In genomic region chr7:119023394-119023921, GRCm38 (mm10) we compare ENCODE assay signal across 8 mouse cellular contexts. TPM values are rescaled to one million over a fixed set of nuclear protein-coding genes. Genes with fewer than 3 reads are reported as not detected.
DNase-seq lines count a peak whose midpoint lies in the region; ATAC-seq lines count a peak whose summit lies in the region.

No protein-coding gene starts in this region.

- ATAC-seq in kidney, embryonic 15.5 days (replicated peaks; ENCODE audit: low FRiP score): peak; percentile 86
- no peak; the same call in 1 of the 2 replicates for ATAC-seq in limb, embryonic 11.5 days (ENCODE audit: insufficient number of reproducible peaks, low FRiP score, low TSS enrichment, low read depth)
- ATAC-seq in activated CD4-positive, CD25-positive, alpha-beta regulatory T cell, adult 4 months: no peak

- no peaks in the 10 kb centered on the region for H3K27me3 ChIP-seq in kidney, embryonic 15.5 days
- no peaks in the 10 kb centered on the region for H3K27me3 ChIP-seq in limb, embryonic 11.5 days (ENCODE audit: control insufficient read depth, insufficient read depth, low read length)

- H3K9me3 ChIP-seq in kidney, embryonic 15.5 days (replicated peaks): no peaks in the 10 kb centered on the region
- no peaks in the 10 kb centered on the region for H3K9me3 ChIP-seq in limb, embryonic 11.5 days (ENCODE audit: control insufficient read depth, low read length)

- DNase-seq in 3T3-L1 (ENCODE audit: low read depth, low spot score): peak; percentile 39
- DNase-seq in ES-CJ7 (ENCODE audit: low read depth, low spot score): peak; percentile 84
- peak; percentile 41 to 57 for DNase-seq in cerebellum, adult 18-20 months
- peak; percentile 58 for DNase-seq in forelimb bud, embryonic 11.5 days (ENCODE audit: low read depth, low spot score)
- DNase-seq in limb, embryonic 11.5 days (ENCODE audit: low spot score): peak; percentile 79
- DNase-seq in ovary, postnatal 14 days (ENCODE audit: low spot score): peak; percentile 42

- no peak overlapping the region for H3K9ac ChIP-seq in kidney, embryonic 15.5 days
- H3K9ac ChIP-seq in limb, embryonic 11.5 days (ENCODE audit: low read length): no peak overlapping the region

- peak overlapping the region; percentile 31 for H3K4me2 ChIP-seq in kidney, embryonic 15.5 days
- no peak overlapping the region for H3K4me2 ChIP-seq in limb, embryonic 11.5 days (ENCODE audit: low read depth, severe bottlenecking)

- H3K36me3 ChIP-seq in kidney, embryonic 15.5 days: no peaks in the 10 kb centered on the region
- no peaks in the 10 kb centered on the region for H3K36me3 ChIP-seq in limb, embryonic 11.5 days (ENCODE audit: control insufficient read depth, insufficient read depth, low read length)

- no peak overlapping the region for H3K4me3 ChIP-seq in kidney, embryonic 15.5 days (replicated peaks)
- no peak overlapping the region for H3K4me3 ChIP-seq in limb, embryonic 11.5 days (ENCODE audit: low read depth, low read length)

- WGBS in kidney, embryonic 15.5 days: 26% methylated on average over 17 of the region's 17 CpGs
- WGBS in limb, embryonic 11.5 days: 24% methylated on average over 17 of the region's 17 CpGs

- peak overlapping the region; percentile 64 for H3K27ac ChIP-seq in kidney, embryonic 15.5 days
- H3K27ac ChIP-seq in limb, embryonic 11.5 days (replicated peaks; ENCODE audit: low read depth, low read length): no peak overlapping the region

- 0 out of 2 replicates have a peak, but pooled peaks cover 5% of the 10 kb centered on the region for H3K4me1 ChIP-seq in kidney, embryonic 15.5 days
- no peaks in the 10 kb centered on the region for H3K4me1 ChIP-seq in limb, embryonic 11.5 days (ENCODE audit: control insufficient read depth, insufficient read depth, low read length)

RNA-seq across cellular contexts. Expression of gene Gprc5b, which starts 28.4 kb away (rescaled TPM):
- 4.7 and 7.5 TPM in 2 replicates for polyA plus RNA-seq in kidney, embryonic 15.5 days (2015; fragmentation: Nextera tagmentation; extraction: Ambion mirVana)
- 9.4 and 9.5 TPM in 2 replicates for polyA plus RNA-seq in limb, embryonic 11.5 days (2014; fragmentation: Nextera tagmentation; extraction: Ambion mirVana)
- polyA plus RNA-seq in activated CD4-positive, CD25-positive, alpha-beta regulatory T cell, adult 4 months (2017; shearing (Covaris generic)): 1 to 10 TPM; 1.5 to 2.3 TPM
